Mouse (Mus musculus) G1E (cell line): ENCODE measurements around the gene Itpka. TPM values are rescaled to one million over a fixed set of nuclear protein-coding genes. Genes with fewer than 3 reads are reported as not detected.
A peak's percentile ranks its signal among the peaks of the same experiment; 100 is the strongest.

Experiments used
- ATAC-seq: 2 replicates; pipeline ENCODE4 v1.8.0; 2016; ENCODE audit warnings: mild to moderate bottlenecking; ENCODE audit not compliant: insufficient number of reproducible peaks, poor library complexity, low FRiP score, severe bottlenecking; ENCODE audit errors: extremely low read depth
- DNase-seq: peaks from one replicate; pipeline ENCODE4 v3.0.0; 2012; ENCODE audit warnings: low spot score
- H3K27me3 ChIP-seq: 2 replicates; pipeline ENCODE4 v1.6.1; 2012; ENCODE audit warnings: mild to moderate bottlenecking, low read length, inconsistent platforms; ENCODE audit not compliant: insufficient read depth
- H3K36me3 ChIP-seq: replicated peaks from 2 replicates; pipeline ENCODE3; 2012; ENCODE audit warnings: mild to moderate bottlenecking, inconsistent platforms
- H3K4me1 ChIP-seq: 2 replicates; pipeline ENCODE4 v1.6.1; 2012; ENCODE audit warnings: low read depth, low read length, inconsistent platforms, mixed read lengths; ENCODE audit not compliant: insufficient read depth
- H3K4me3 ChIP-seq: 2 replicates; pipeline ENCODE4 v1.5.1; 2012; ENCODE audit warnings: low read depth, mild to moderate bottlenecking, inconsistent platforms, low read length, moderate library complexity, mixed read lengths
- H3K9me3 ChIP-seq: replicated peaks from 2 replicates; pipeline ENCODE4 v1.6.1; 2012; ENCODE audit warnings: inconsistent platforms
- CTCF ChIP-seq: IDR thresholded peaks from 2 replicates; pipeline ENCODE4 v1.5.1; 2012; ENCODE audit warnings: low read depth, low read length, inconsistent platforms, mixed read lengths
- GATA1 ChIP-seq: IDR thresholded peaks from 2 replicates; pipeline ENCODE4 v1.6.1; 2012; ENCODE audit warnings: borderline replicate concordance, low read length, inconsistent platforms, mixed read lengths
- GATA2 ChIP-seq: IDR thresholded peaks from 2 replicates; pipeline ENCODE4 v1.6.1; 2012; ENCODE audit warnings: low read depth, low read length, inconsistent platforms, borderline replicate concordance
- POLR2AphosphoS5 ChIP-seq: IDR thresholded peaks from 2 replicates; pipeline ENCODE4 v1.6.1; 2012; ENCODE audit warnings: low read depth, low read length, inconsistent platforms; ENCODE audit not compliant: insufficient replicate concordance
- TAL1 ChIP-seq: conservative IDR thresholded peaks from 2 replicates; pipeline ENCODE4 v1.6.1; 2012; ENCODE audit warnings: low read depth, low read length, inconsistent platforms, mixed read lengths
- polyA plus RNA-seq: library from polyadenylated mRNA; stranded (reverse); fragments of >175 nt; gene quantifications from 2 replicates; pipeline ENCODE4 v1.2.3, GENCODE M21; 2012
- total RNA-seq, 2 experiments: library from RNA; stranded (forward) in 1 of 2; stranded (reverse) in 1 of 2; fragments of 200-1000 nt in 1 of 2; fragments of >200 nt in 1 of 2; fragmentation: Nextera tagmentation in 1 of 2; gene quantifications; 2 replicates each; pipeline ENCODE4 v1.2.3; 2014 to 2017

The Itpka gene
- total and polyA plus RNA-seq, 3 experiments: 0.22 to 1.9 TPM; not detected in 1

DNA sequence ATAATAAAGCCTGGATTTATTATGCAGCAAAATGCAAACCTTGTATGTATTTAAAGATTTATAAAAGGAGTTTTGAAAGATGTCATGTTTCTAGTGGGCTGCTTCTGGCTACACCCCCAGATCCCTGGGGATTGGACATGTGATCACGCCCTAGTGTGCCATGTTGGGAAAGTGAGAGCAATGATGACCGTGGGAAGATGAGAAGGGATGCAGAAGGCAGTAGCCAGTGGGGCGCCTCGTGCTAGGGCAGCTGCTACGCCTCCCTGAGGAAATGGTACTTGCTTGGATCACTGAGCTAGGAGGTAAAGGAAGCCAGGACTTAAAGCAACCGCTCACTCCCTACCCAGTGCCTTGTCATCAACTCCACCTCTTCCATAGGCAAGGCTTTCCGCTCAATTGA, 5.4 kb downstream of the Itpka start:
- H3K27me3 ChIP-seq: peaks cover 37% of the 10 kb centered on the region
- peaks cover 27% of the 10 kb centered on the region for H3K4me1 ChIP-seq
- no peak for ATAC-seq
- H3K9me3 ChIP-seq: no peaks in the 10 kb centered on the region
- no peak for DNase-seq
- H3K4me3 ChIP-seq: no peak overlapping the region
- peaks cover 8% of the 10 kb centered on the region for H3K36me3 ChIP-seq
- TF ChIP-seq CTCF (no peak), GATA1 (no peak), POLR2AphosphoS5 (no peak), GATA2 (no peak), TAL1 (no peak)

DNA sequence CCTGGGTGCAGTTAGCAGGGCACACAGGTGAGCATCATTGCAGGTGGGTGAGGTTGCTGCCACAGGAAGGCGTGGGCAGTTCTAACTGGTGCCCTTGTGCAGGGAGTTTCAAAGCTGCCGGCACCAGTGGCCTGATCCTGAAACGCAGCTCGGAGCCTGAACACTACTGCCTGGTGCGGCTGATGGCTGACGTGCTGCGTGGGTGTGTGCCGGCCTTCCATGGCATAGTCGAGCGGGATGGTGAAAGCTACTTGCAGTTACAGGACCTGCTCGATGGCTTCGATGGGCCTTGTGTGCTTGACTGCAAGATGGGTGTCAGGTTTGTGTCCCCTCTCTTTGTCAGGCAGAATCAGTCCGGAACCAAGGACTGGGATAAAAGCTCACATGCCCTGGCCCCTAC, 7.1 kb downstream of the Itpka start:
- H3K4me1 ChIP-seq: peaks cover 10% of the 10 kb centered on the region
- H3K27me3 ChIP-seq: peaks cover 35% of the 10 kb centered on the region
- ATAC-seq (no peak), DNase-seq (no peak)
- peaks cover 8% of the 10 kb centered on the region for H3K36me3 ChIP-seq
- H3K9me3 ChIP-seq: no peaks in the 10 kb centered on the region
- no peak overlapping the region for H3K4me3 ChIP-seq
- TF ChIP-seq CTCF: no peak

DNA sequence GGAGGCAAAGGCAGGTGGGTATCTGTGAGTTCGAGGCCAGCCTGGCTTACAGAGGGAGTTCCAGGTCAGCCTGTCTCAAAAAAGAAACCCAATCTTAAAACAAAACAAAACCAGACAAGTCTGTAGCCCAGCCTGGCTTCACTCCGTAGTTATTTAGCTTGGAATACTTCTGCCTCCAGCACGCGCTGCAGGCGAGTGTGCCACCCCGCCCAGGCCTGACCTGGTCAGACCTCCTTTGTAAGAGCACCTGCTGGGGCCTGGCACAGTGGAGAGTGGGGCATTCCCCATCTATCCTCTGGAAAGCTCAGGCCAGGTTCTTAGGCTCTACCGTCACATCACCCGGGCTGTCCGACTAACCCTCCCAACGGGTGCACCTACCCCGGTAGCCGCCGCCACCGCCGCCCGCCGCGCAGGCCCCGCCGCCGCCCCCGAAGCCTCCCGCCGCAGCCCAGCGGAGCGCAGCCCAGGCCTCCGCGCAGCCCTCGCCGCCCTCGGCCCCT, 15.5 kb downstream of the Itpka start:
- DNase-seq (no peak), ATAC-seq (no peak)
- Histone ChIP-seq H3K27me3 (peaks cover 59% of the 10 kb centered on the region), H3K9me3 (no peaks in the 10 kb centered on the region; the same call in 1 of the 2 replicates), H3K4me1 (peaks cover 14% of the 10 kb centered on the region), H3K4me3 (peak overlapping the region; percentile 55; the same call in 1 of the 2 replicates), H3K36me3 (no peaks in the 10 kb centered on the region)
- TF ChIP-seq POLR2AphosphoS5 (no peak), GATA1 (no peak), GATA2 (no peak), CTCF (no peak), TAL1 (no peak)

DNA sequence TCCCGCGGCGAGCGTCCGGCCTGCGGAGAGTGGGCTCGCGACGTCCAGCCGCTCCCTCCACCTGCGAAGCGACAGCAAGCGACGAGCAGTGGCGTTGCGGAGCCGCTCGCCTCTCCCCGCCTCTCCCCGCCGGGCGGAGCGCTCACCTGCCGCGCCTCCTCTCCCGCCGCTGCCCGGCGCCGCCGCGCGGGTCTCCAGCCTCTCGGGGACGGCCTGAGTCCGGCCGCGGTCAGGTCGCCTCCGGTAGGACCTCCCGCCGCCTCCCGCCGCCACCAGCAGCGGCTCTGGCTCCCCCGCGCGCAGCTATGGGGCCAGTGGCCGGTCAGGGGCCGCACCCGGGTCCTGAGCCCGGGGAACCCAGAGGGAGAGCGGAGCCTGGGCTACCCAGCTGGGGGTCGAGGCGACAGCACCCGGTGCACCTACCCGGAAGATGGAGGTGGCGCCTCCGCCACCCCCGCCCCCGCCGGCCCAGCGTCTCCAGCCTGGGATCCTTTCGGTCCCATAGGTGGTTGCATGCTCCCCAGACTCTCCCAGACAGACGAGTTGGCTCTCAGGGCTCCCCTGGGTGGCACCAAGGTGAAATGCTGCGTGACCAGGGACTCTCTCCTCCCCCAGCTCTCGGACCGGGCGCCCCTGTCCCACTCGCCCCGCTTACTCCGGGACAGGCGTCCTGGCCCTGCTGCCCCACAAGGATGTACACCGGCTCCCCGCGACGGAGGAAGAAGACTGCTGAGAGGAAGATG, 16.1 kb downstream of the Itpka start:
- peaks cover 53% of the 10 kb centered on the region for H3K27me3 ChIP-seq
- H3K4me3 ChIP-seq: peak overlapping the region; percentile 55; the same call in 1 of the 2 replicates
- H3K9me3 ChIP-seq: no peaks in the 10 kb centered on the region; the same call in 1 of the 2 replicates
- ATAC-seq (no peak), DNase-seq (no peak)
- H3K36me3 ChIP-seq: no peaks in the 10 kb centered on the region
- peaks cover 14% of the 10 kb centered on the region for H3K4me1 ChIP-seq
- TF ChIP-seq TAL1 (no peak), POLR2AphosphoS5 (no peak), GATA1 (no peak), CTCF (no peak), GATA2 (no peak)

DNA sequence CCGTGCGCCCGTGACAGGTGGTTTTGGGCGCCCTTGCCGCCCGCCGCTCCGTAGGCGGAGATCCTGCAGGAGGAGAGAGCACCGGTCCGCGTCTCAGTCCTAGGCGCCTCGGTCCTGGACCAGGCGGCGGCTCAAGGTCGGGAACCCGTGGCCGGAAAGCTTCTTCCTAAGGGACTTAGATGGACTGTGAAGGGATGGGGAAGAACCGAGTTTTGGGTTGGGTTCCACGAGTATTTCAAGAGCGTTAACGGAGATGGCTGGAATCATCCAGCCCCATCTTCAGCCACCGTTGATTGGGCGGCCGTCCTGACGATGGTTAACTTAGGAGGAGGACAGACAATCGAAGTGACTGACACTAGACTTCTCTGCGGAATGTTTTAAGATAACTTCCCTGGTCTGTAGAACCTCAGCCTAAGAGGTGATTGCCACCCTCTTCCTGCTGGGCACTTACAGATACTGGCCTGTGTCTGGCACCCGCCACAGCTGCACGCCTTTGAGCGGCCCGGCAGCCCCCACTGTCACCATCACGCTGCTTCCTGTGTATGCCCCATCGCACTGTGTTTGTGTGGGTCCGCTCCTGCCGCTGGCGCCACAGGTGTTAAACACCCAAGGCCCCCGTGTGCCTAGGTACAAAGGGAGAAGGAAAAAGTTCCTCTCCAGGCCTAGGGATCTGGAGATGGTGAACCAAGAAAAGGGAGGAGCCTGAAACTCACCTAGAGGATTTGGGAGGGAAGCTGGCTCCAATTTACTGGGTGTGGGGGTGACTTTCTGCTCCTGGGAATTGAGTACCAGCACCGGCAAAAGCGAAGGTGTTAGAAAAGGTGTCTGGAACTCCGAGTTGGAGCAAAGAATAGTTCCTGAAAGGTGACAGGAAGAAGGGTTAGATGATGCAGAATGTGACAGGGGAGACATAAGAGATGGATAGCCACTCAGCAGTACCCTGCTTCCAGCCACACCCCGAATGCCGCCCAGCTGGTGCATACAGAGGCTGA, 17.0 kb downstream of the Itpka start:
- H3K27me3 ChIP-seq: peaks cover 46% of the 10 kb centered on the region
- TF ChIP-seq GATA1: no peak
- TF ChIP-seq CTCF: no peak
- TF ChIP-seq POLR2AphosphoS5: no peak
- no peak for TF ChIP-seq GATA2
- no peak for TF ChIP-seq TAL1
- ATAC-seq (no peak), DNase-seq (no peak)
- peaks cover 9% of the 10 kb centered on the region for H3K36me3 ChIP-seq
- H3K4me3 ChIP-seq: no peak overlapping the region; the same call in 1 of the 2 replicates
- H3K9me3 ChIP-seq: no peaks in the 10 kb centered on the region; the same call in 1 of the 2 replicates
- peaks cover 14% of the 10 kb centered on the region for H3K4me1 ChIP-seq

DNA sequence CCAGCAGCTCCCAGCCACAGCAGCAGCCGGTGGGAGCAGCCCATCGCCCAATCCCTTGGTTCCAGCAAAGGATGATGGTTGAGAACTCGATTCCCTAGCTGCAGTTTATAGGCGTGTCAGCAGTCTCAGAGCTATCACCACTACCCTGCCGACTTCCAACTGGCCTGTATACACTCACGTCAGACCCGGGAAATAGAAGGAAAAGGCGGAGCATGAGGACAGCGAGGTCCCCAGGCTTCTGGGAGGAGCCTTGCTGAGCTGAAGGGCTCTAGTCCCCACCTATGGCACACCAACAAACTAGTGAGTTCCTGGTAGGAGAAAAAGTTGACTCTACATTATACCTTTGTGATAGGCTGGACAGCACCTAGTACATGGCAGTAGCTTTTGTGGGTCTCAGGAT, 18.1 kb downstream of the Itpka start, which contains the start of gene Ltk:
TSS of gene Ltk (minus strand) at position 181 of the 400 bp plus-strand sequence.
- no peak within 1 kb of the TSS for H3K4me3 ChIP-seq
- H3K9me3 ChIP-seq: no peaks in the 10 kb centered on the region; the same call in 1 of the 2 replicates
- TF ChIP-seq CTCF (no peak), TAL1 (no peak), GATA1 (no peak), GATA2 (no peak), POLR2AphosphoS5 (no peak)
- no peak for DNase-seq
- H3K4me1 ChIP-seq: peaks cover 14% of the 10 kb centered on the region
- peaks cover 17% of the 10 kb centered on the region for H3K36me3 ChIP-seq
- no peak for ATAC-seq
- peaks cover 39% of the 10 kb centered on the region for H3K27me3 ChIP-seq
